Mouse (Mus musculus) thymus, postnatal 0 days (tissue): ENCODE measurements around the gene Ski. TPM values are rescaled to one million over a fixed set of nuclear protein-coding genes. Genes with fewer than 3 reads are reported as not detected.

Experiments
- DNase-seq: peaks from one replicate; pipeline ENCODE4 v3.0.0-alpha.2; 2015; ENCODE audit warnings: low spot score
- polyA plus RNA-seq: library from polyadenylated mRNA; unstranded; fragments of >200 nt; fragmentation: Nextera tagmentation; extraction: Ambion mirVana; gene quantifications from 2 replicates; pipeline ENCODE4 v1.2.1, GENCODE M21; 2015

The Ski gene
- polyA plus RNA-seq, 1 experiment from 2014 or later = 9.3 TPM

- DNase-seq = no peak
Measured at GRCm38 (mm10) chr4:155107886-155108285, 114.5 kb downstream of the Ski start.

Other genes with a start within 250 kb of the Ski start
- 0.67 and 0.74 TPM in 2 replicates for gene Plch2, start 165.8 kb downstream of the Ski start, polyA plus RNA-seq
- gene Pex10, start 155.6 kb downstream of the Ski start, polyA plus RNA-seq = 15.9 and 16.3 TPM in 2 replicates
- 184 and 189 TPM in 2 replicates for gene Rer1, start 136.2 kb downstream of the Ski start, polyA plus RNA-seq
- 2.7 and 2.9 TPM in 2 replicates for gene Morn1, start 136.0 kb downstream of the Ski start, polyA plus RNA-seq
- 67.9 and 71.3 TPM in 2 replicates for gene Faap20, start 27.2 kb upstream of the Ski start, polyA plus RNA-seq
- gene Prkcz, start 138.8 kb upstream of the Ski start, polyA plus RNA-seq = 7.3 and 9.9 TPM in 2 replicates
- 0.50 and 0.79 TPM in 2 replicates for gene Gabrd, start 175.5 kb upstream of the Ski start, polyA plus RNA-seq
- gene Cfap74, start 186.6 kb upstream of the Ski start, polyA plus RNA-seq = 13.9 and 15.2 TPM in 2 replicates
- gene Tmem52, start 246.5 kb upstream of the Ski start, polyA plus RNA-seq = 0.79 TPM in 1 of 2 replicates, not detected in the other